Mouse (Mus musculus) liver, postnatal 0 days (tissue): ENCODE results near the gene Gpr135. TPM values are rescaled to one million over a fixed set of nuclear protein-coding genes. Genes with fewer than 3 reads are reported as not detected.

ENCODE experiments used
- ATAC-seq: fragments of 200-750 bp; cut with Nextera tagmentation; 2 replicates; pipeline ENCODE4 v1.8.0; 2017; ENCODE audit warnings: mild to moderate bottlenecking, moderate library complexity
- DNase-seq: peaks from one replicate; pipeline ENCODE4 v3.0.0-alpha.2; 2016
- H3K27ac ChIP-seq: fragments of 300-500 bp; sonication (generic); 2 replicates; pipeline ENCODE4 v1.5.1; 2014; ENCODE audit warnings: antibody characterized with exemption, moderate library complexity, mild to moderate bottlenecking, low read depth
- H3K27me3 ChIP-seq: fragments of 300-500 bp; sonication (generic); 2 replicates; pipeline ENCODE4 v1.6.1; 2014; ENCODE audit warnings: low read length, control low read depth, mixed read lengths; ENCODE audit not compliant: insufficient read depth
- H3K36me3 ChIP-seq: fragments of 300-500 bp; sonication (generic); replicated peaks from 2 replicates; pipeline ENCODE4 v1.6.1; 2014; ENCODE audit warnings: mild to moderate bottlenecking, control low read depth, low read length, moderate library complexity, mixed read lengths; ENCODE audit not compliant: insufficient read depth
- H3K4me1 ChIP-seq: fragments of 300-500 bp; sonication (generic); 2 replicates; pipeline ENCODE4 v1.6.1; 2014; ENCODE audit warnings: antibody characterized with exemption, mild to moderate bottlenecking, control low read depth; ENCODE audit not compliant: insufficient read depth
- H3K4me2 ChIP-seq: fragments of 300-500 bp; sonication (generic); 2 replicates; pipeline ENCODE4 v1.6.1; 2014; ENCODE audit warnings: low read depth, mild to moderate bottlenecking, low read length, moderate library complexity, mixed read lengths
- H3K4me3 ChIP-seq: fragments of 300-500 bp; sonication (generic); 2 replicates; pipeline ENCODE4 v1.5.1; 2014; ENCODE audit warnings: low read depth, low read length
- H3K9ac ChIP-seq: fragments of 300-500 bp; sonication (generic); replicated peaks from 2 replicates; pipeline ENCODE4 v1.6.1; 2014; ENCODE audit warnings: mild to moderate bottlenecking, moderate library complexity
- H3K9me3 ChIP-seq: fragments of 300-500 bp; sonication (generic); 2 replicates; pipeline ENCODE4 v1.6.1; 2016; ENCODE audit warnings: mild to moderate bottlenecking, control low read depth, low read length, mixed read lengths
- CTCF ChIP-seq: sonication (generic); IDR thresholded peaks from 2 replicates; pipeline ENCODE4 v1.5.1; 2016; ENCODE audit warnings: antibody characterized with exemption, low read depth
- EP300 ChIP-seq: IDR thresholded peaks from 2 replicates; pipeline ENCODE4 v1.6.1; 2016; ENCODE audit warnings: antibody characterized with exemption, low read depth, mild to moderate bottlenecking
- WGBS: fragments of 180-500 bp; shearing (Covaris S2); extraction: QIAGEN DNeasy Blood & Tissue Kit; methylation state at CpG from one replicate; pipeline ENCODE4 v1.1.7; 2014; ENCODE audit not compliant: insufficient replicate concordance; 5-methylcytosine and 5-hydroxymethylcytosine counted together
- polyA plus RNA-seq: library from polyadenylated mRNA; unstranded; fragments of >200 nt; fragmentation: Nextera tagmentation; extraction: Ambion mirVana; gene quantifications from 2 replicates; pipeline ENCODE4 v1.2.1, GENCODE M21; 2015

Gene Gpr135
- polyA plus RNA-seq, 1 experiment from 2014 or later, result 0.60 TPM

- Histone ChIP-seq H3K4me1 (no peaks in the 10 kb centered on the region), H3K27ac (no peak overlapping the region), H3K9me3 (0 out of 2 replicates have a peak, but pooled peaks cover 6% of the 10 kb centered on the region), H3K9ac (no peak overlapping the region), H3K27me3 (no peaks in the 10 kb centered on the region), H3K4me3 (no peak overlapping the region), H3K4me2 (no peak overlapping the region), H3K36me3 (no peaks in the 10 kb centered on the region)
- DNase-seq, result no peak
- TF ChIP-seq EP300 (no peak), CTCF (no peak)
- no peak for ATAC-seq
- 66% methylated on average over 6 of the region's 6 CpGs for WGBS
Observed at GRCm38 (mm10) chr12:72025275-72025795, 45.6 kb downstream of the Gpr135 start.

- Histone ChIP-seq H3K9ac (no peak overlapping the region), H3K9me3 (0 out of 2 replicates have a peak, but pooled peaks cover 6% of the 10 kb centered on the region), H3K27me3 (no peaks in the 10 kb centered on the region), H3K4me3 (no peak overlapping the region), H3K36me3 (no peaks in the 10 kb centered on the region), H3K4me2 (no peak overlapping the region), H3K4me1 (no peaks in the 10 kb centered on the region), H3K27ac (no peak overlapping the region)
- WGBS, result 87% methylated on average over 5 of the region's 5 CpGs
- DNase-seq (no peak), ATAC-seq (no peak)
- TF ChIP-seq EP300, result no peak
- no peak for TF ChIP-seq CTCF
Observed at GRCm38 (mm10) chr12:72023572-72023971, 47.4 kb downstream of the Gpr135 start.

DNA sequence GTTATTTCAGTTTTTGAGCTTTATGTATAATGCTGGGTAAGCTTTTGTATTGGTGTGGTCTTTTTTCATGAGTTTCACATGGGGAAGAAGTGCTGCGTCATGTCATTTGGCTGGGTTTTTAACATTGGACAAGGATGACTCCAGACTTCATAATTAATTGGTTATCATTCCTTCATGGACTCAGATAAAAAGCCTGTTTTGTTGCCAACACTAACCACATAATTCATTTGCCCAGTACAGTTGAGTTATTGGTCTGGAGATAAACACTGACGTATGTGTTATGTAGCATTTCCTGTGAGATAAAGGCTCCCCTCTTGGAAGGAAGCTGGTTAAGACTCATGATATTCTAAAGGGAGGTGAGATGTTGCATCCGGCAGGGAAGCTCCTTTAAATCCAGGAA lies 48.1 kb downstream of the Gpr135 start:
- ATAC-seq (no peak), DNase-seq (no peak)
- Histone ChIP-seq H3K9me3 (0 out of 2 replicates have a peak, but pooled peaks cover 6% of the 10 kb centered on the region), H3K4me3 (no peak overlapping the region), H3K9ac (no peak overlapping the region), H3K36me3 (no peaks in the 10 kb centered on the region), H3K27ac (no peak overlapping the region), H3K4me2 (no peak overlapping the region), H3K4me1 (no peaks in the 10 kb centered on the region), H3K27me3 (no peaks in the 10 kb centered on the region)
- TF ChIP-seq EP300 (peak; percentile 38; the same call in 1 of the 2 replicates), CTCF (no peak)
- 51% methylated on average over 3 of the region's 3 CpGs for WGBS

- 43% methylated on average over 5 of the region's 5 CpGs for WGBS
- Histone ChIP-seq H3K9ac (no peak overlapping the region), H3K4me3 (no peak overlapping the region), H3K27me3 (no peaks in the 10 kb centered on the region), H3K9me3 (0 out of 2 replicates have a peak, but pooled peaks cover 6% of the 10 kb centered on the region), H3K36me3 (no peaks in the 10 kb centered on the region), H3K27ac (no peak overlapping the region), H3K4me1 (no peaks in the 10 kb centered on the region), H3K4me2 (no peak overlapping the region)
- DNase-seq, result no peak
- ATAC-seq, result no peak
- TF ChIP-seq EP300, result no peak
Observed at GRCm38 (mm10) chr12:72021543-72021942, 49.4 kb downstream of the Gpr135 start.

GRCm38 (mm10) chr12:72020285-72020684 lies 50.6 kb downstream of the Gpr135 start:
- H3K9ac ChIP-seq, result no peak overlapping the region
- no peaks in the 10 kb centered on the region for H3K27me3 ChIP-seq
- H3K4me3 ChIP-seq, result no peak overlapping the region
- TF ChIP-seq CTCF (no peak), EP300 (no peak)
- no peaks in the 10 kb centered on the region for H3K36me3 ChIP-seq
- ATAC-seq (no peak), DNase-seq (no peak)
- H3K4me2 ChIP-seq, result no peak overlapping the region
- WGBS, result 84% methylated on average over 4 of the region's 4 CpGs
- no peaks in the 10 kb centered on the region for H3K4me1 ChIP-seq
- H3K27ac ChIP-seq, result no peak overlapping the region
- H3K9me3 ChIP-seq, result 0 out of 2 replicates have a peak, but pooled peaks cover 6% of the 10 kb centered on the region

Other genes with a start within 250 kb of the Gpr135 start
- gene Daam1, start 240.0 kb downstream of the Gpr135 start, polyA plus RNA-seq, result 3.6 and 4.5 TPM in 2 replicates
- 19.2 and 20.2 TPM in 2 replicates for gene L3hypdh, start 14.3 kb upstream of the Gpr135 start, polyA plus RNA-seq
- 28.1 and 28.6 TPM in 2 replicates for gene Jkamp, start 14.5 kb upstream of the Gpr135 start, polyA plus RNA-seq
- gene Ccdc175, start 113.9 kb upstream of the Gpr135 start, polyA plus RNA-seq, result not detected in 2 replicates